Mouse (Mus musculus) ES-E14 (cell line): Measurements from ENCODE around the gene Zbtb7b.

ENCODE experiments used
- CHD2 ChIP-seq: IDR thresholded peaks from 2 replicates; pipeline ENCODE4 v1.6.1; 2014; ENCODE audit warnings: mild to moderate bottlenecking, low read depth, low read length, inconsistent platforms
- HCFC1 ChIP-seq: IDR thresholded peaks from 2 replicates; pipeline ENCODE4 v1.6.1; 2012; ENCODE audit warnings: low read length, inconsistent platforms, borderline replicate concordance; ENCODE audit not compliant: insufficient read depth
- MAFK ChIP-seq: IDR thresholded peaks from 2 replicates; pipeline ENCODE4 v1.6.1; 2014; ENCODE audit warnings: mild to moderate bottlenecking, low read depth, low read length, inconsistent platforms; ENCODE audit not compliant: insufficient read depth
- ZC3H11A ChIP-seq: IDR thresholded peaks from 2 replicates; pipeline ENCODE4 v1.6.1; 2012; ENCODE audit warnings: low read depth, mild to moderate bottlenecking, inconsistent platforms, low read length, borderline replicate concordance
- ZNF384 ChIP-seq: IDR thresholded peaks from 2 replicates; pipeline ENCODE4 v1.6.1; 2012; ENCODE audit warnings: low read depth, low read length, inconsistent platforms

DNA sequence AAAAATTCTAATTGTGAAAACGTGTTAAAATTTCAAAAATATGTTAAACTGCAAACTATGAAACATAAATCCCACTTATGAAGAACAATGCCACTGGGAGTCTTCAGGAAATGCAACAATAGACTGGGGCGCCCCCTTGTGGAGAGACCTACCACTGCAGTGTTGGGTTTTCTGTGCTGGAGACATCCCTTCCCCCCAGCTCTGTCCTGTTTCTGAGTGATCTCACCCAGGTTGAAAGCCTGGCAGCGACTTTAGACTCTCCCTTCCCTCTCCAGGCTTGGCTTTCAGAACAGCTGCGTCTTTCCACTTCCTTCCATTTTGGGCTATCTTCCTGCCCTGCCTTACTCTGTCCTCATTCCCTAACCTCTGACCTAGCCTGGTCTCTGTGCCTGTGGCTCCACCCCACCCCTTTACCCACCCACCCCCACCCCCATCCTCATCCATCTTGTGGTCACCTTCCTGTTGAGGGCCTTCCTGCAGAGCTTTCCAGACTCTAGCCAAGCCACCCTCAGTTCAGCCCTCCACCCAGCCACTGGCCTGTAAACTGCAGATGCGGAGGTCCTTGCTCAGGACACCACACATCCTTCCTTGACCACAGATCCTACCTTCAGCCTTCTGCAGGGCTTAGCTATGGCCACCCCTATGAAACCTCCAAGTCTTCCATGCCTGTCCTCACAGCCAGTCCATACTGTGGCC is 39.6 kb downstream of the Zbtb7b start:
- TF ChIP-seq ZC3H11A (no peak), HCFC1 (no peak), ZNF384 (no peak), MAFK (no peak), CHD2 (0 out of 2 replicates have a peak, but pooled peaks have one; percentile 28)
